Mouse (Mus musculus) embryonic facial prominence, embryonic 14.5 days (tissue): ENCODE measurements around the gene Spata18. TPM values are rescaled to one million over a fixed set of nuclear protein-coding genes. Genes with fewer than 3 reads are reported as not detected.

Experiments used
- ATAC-seq: fragments of 200-750 bp; cut with Nextera tagmentation; 2 replicates; pipeline ENCODE4 v1.8.0; 2017; ENCODE audit warnings: low read depth, moderate number of reproducible peaks, moderate TSS enrichment
- DNase-seq: peaks from one replicate; pipeline ENCODE4 v3.0.0-alpha.2; 2015; ENCODE audit warnings: low spot score
- H3K27ac ChIP-seq: fragments of 300-500 bp; sonication (generic); replicated peaks from 2 replicates; pipeline ENCODE4 v1.5.1; 2014; ENCODE audit warnings: low read depth, mild to moderate bottlenecking, low read length, moderate library complexity
- H3K27me3 ChIP-seq: fragments of 300-500 bp; sonication (generic); replicated peaks from 2 replicates; pipeline ENCODE4 v1.6.1; 2014; ENCODE audit warnings: low read length; ENCODE audit not compliant: control insufficient read depth, insufficient read depth
- H3K36me3 ChIP-seq: fragments of 300-500 bp; sonication (generic); 2 replicates; pipeline ENCODE4 v1.6.1; 2014; ENCODE audit warnings: low read length, mixed read lengths; ENCODE audit not compliant: control insufficient read depth, insufficient read depth
- H3K4me1 ChIP-seq: fragments of 300-500 bp; sonication (generic); 2 replicates; pipeline ENCODE4 v1.6.1; 2014; ENCODE audit warnings: antibody characterized with exemption, low read length; ENCODE audit not compliant: control insufficient read depth, insufficient read depth
- H3K4me2 ChIP-seq: fragments of 300-500 bp; sonication (generic); 2 replicates; pipeline ENCODE4 v1.6.1; 2014; ENCODE audit warnings: low read depth, mild to moderate bottlenecking, low read length, moderate library complexity, mixed read lengths
- H3K4me3 ChIP-seq: fragments of 300-500 bp; sonication (generic); 2 replicates; pipeline ENCODE4 v1.5.1; 2014; ENCODE audit warnings: low read depth, mild to moderate bottlenecking, low read length
- H3K9ac ChIP-seq: fragments of 300-500 bp; sonication (generic); 2 replicates; pipeline ENCODE4 v1.6.1; 2014; ENCODE audit warnings: low read depth, mild to moderate bottlenecking, low read length, moderate library complexity, mixed read lengths
- H3K9me3 ChIP-seq: fragments of 300-500 bp; sonication (generic); 2 replicates; pipeline ENCODE4 v1.6.1; 2016; ENCODE audit warnings: low read length; ENCODE audit not compliant: control insufficient read depth
- WGBS: fragments of 180-500 bp; shearing (Covaris S2); extraction: QIAGEN DNeasy Blood & Tissue Kit; methylation state at CpG from one replicate; pipeline ENCODE4 v1.1.7; 2014; 5-methylcytosine and 5-hydroxymethylcytosine counted together
- polyA plus RNA-seq: library from polyadenylated mRNA; unstranded; fragments of >200 nt; fragmentation: Nextera tagmentation; extraction: Ambion mirVana; gene quantifications from 2 replicates; pipeline ENCODE4 v1.2.1, GENCODE M21; 2014

The Spata18 gene
- polyA plus RNA-seq: 0.63 and 1.1 TPM in 2 replicates

GRCm38 (mm10) chr5:73651061-73651854 is at the start of gene Spata18:
TSS of gene Spata18 (plus strand) at chr5:73651379.
- DNase-seq (no peak), ATAC-seq (no peak)
- no peaks in the 10 kb centered on the region for H3K9me3 ChIP-seq
- peaks cover 60% of the 10 kb centered on the region for H3K27me3 ChIP-seq
- H3K36me3 ChIP-seq: no peaks in the 10 kb centered on the region
- H3K4me3 ChIP-seq: peak within 1 kb of the TSS; percentile 53
- H3K9ac ChIP-seq: peak within 1 kb of the TSS; percentile 51
- WGBS: under 1% methylated on average over 47 of the region's 57 CpGs
- no peak within 1 kb of the TSS for H3K27ac ChIP-seq
- peaks cover 15% of the 10 kb centered on the region; the same call in 1 of the 2 replicates for H3K4me1 ChIP-seq
- peak within 1 kb of the TSS; percentile 97 for H3K4me2 ChIP-seq

DNA sequence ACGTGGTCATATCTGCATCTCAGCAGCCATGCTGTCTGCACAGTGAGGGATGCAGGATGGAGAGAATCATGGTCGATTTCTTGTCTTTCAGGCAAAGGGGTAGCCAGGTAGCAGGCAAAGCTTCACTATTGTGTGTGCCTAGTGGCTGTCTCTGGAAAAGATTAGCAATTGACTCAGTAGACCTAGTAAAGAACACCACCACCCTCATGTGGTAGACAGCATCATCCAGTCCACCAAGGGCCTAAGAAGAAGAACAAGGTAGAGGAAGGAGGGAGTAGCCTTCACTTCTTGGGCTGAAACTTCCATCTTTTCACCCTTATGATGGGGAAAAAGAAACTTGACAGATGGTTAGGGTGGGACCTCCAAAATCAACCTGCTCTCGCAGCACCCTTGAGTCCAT is 48.3 kb upstream of the Spata18 start:
- whole genome bisulfite sequencing: 76% methylated on average over 3 of the region's 3 CpGs

GRCm38 (mm10) chr5:73604542-73604941 is 46.6 kb upstream of the Spata18 start:
- Histone ChIP-seq H3K27ac (no peak overlapping the region), H3K27me3 (no peaks in the 10 kb centered on the region), H3K9me3 (no peaks in the 10 kb centered on the region), H3K4me3 (no peak overlapping the region), H3K9ac (no peak overlapping the region), H3K4me2 (no peak overlapping the region), H3K4me1 (no peaks in the 10 kb centered on the region), H3K36me3 (no peaks in the 10 kb centered on the region)
- DNase-seq (no peak), ATAC-seq (no peak)
- WGBS: 83% methylated on average over 6 of the region's 6 CpGs

More for the DNA sequence above, 48.3 kb upstream of the Spata18 start:
- Histone ChIP-seq H3K9me3 (no peaks in the 10 kb centered on the region), H3K9ac (no peak overlapping the region), H3K4me2 (no peak overlapping the region), H3K4me3 (no peak overlapping the region), H3K36me3 (no peaks in the 10 kb centered on the region), H3K27ac (no peak overlapping the region), H3K4me1 (no peaks in the 10 kb centered on the region), H3K27me3 (no peaks in the 10 kb centered on the region)
- DNase-seq: no peak
- no peak for ATAC-seq

DNA sequence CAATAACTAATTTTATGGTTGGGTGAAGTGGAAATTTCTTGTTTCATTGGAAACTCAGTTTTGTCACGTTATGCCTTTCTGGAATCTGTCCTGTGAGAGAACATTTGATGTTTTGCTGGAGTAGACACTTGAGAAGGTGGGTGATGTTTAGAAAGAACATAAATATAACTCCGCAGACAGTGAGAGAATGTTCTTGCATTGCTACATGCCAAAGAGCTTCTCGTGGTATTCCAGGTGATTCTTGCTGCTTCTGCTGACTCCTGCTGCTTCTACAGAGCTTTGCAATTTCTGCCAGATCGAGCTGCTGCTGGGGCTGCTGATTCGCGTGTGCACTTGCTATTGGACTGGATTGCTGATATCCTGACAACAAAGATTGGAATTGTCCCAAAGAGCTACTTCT is 46.2 kb upstream of the Spata18 start:
- no peak overlapping the region for H3K4me3 ChIP-seq
- 86% methylated on average over 6 of the region's 6 CpGs for WGBS
- no peaks in the 10 kb centered on the region for H3K9me3 ChIP-seq
- H3K4me1 ChIP-seq: no peaks in the 10 kb centered on the region
- no peaks in the 10 kb centered on the region for H3K36me3 ChIP-seq
- H3K27me3 ChIP-seq: no peaks in the 10 kb centered on the region
- H3K9ac ChIP-seq: no peak overlapping the region
- ATAC-seq: no peak
- no peak overlapping the region for H3K27ac ChIP-seq
- DNase-seq: no peak
- no peak overlapping the region for H3K4me2 ChIP-seq

- no peaks in the 10 kb centered on the region for H3K27me3 ChIP-seq
- no peaks in the 10 kb centered on the region for H3K36me3 ChIP-seq
- no peaks in the 10 kb centered on the region for H3K4me1 ChIP-seq
- H3K27ac ChIP-seq: no peak overlapping the region
- no peak overlapping the region for H3K4me3 ChIP-seq
- ATAC-seq (no peak), DNase-seq (no peak)
- no peak overlapping the region for H3K9ac ChIP-seq
- 93% methylated on average over 4 of the region's 4 CpGs for WGBS
- no peak overlapping the region for H3K4me2 ChIP-seq
- H3K9me3 ChIP-seq: no peaks in the 10 kb centered on the region
These were observed 40.1 kb upstream of the Spata18 start for GRCm38 (mm10) chr5:73611071-73611470.

DNA sequence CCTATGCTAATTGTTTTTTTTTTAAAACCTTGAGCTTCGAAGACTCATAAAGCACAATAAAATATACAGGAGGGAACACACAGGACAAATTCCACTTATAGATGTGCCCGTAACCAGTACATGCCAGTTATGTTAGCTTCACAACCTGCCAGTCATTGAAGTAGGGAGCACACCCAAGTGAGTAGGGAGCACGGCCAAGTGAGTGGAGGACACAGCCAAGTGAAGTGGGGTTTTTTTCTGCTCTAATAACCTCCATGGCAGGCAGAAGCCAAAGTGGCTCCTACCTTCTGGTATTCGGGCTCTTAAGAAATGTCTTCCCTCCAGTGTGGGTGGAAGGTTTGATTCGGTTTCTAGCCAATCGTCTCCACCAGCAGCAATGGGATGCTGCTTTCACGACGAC is 37.9 kb upstream of the Spata18 start:
- no peak for ATAC-seq
- H3K9me3 ChIP-seq: no peaks in the 10 kb centered on the region

DNA sequence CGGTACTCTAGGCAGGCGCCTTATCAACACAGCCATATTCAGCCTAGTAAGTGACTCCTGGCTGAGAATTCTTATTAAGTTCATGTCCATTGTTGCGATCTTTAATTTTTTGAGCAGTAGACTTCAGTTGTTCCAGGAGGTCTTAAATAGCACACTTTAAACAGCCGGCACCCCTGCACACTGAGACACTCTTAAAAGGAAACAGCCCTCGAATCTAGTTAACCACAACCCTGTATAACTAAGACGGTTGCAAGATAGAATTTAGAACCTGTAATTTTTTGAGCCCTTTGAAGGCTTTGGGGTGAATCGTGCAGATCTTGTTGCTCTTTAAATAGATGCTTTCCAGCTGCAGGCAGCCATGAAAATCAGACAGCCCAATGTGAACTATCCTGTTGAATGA is 36.0 kb upstream of the Spata18 start:
- H3K9me3 ChIP-seq: no peaks in the 10 kb centered on the region
- H3K27ac ChIP-seq: no peak overlapping the region
- H3K4me1 ChIP-seq: no peaks in the 10 kb centered on the region
- WGBS: 45% methylated on average over 7 of the region's 7 CpGs
- H3K4me2 ChIP-seq: no peak overlapping the region
- no peaks in the 10 kb centered on the region for H3K27me3 ChIP-seq
- no peak overlapping the region for H3K9ac ChIP-seq
- H3K36me3 ChIP-seq: no peaks in the 10 kb centered on the region
- peak; percentile 48 for DNase-seq
- ATAC-seq: no peak
- no peak overlapping the region for H3K4me3 ChIP-seq

More for the DNA sequence above, 37.9 kb upstream of the Spata18 start:
- Histone ChIP-seq H3K4me3 (no peak overlapping the region), H3K9ac (no peak overlapping the region), H3K36me3 (no peaks in the 10 kb centered on the region), H3K27ac (no peak overlapping the region), H3K4me2 (no peak overlapping the region), H3K27me3 (no peaks in the 10 kb centered on the region), H3K4me1 (no peaks in the 10 kb centered on the region)
- 94% methylated on average over 8 of the region's 8 CpGs for WGBS
- DNase-seq: no peak

DNA sequence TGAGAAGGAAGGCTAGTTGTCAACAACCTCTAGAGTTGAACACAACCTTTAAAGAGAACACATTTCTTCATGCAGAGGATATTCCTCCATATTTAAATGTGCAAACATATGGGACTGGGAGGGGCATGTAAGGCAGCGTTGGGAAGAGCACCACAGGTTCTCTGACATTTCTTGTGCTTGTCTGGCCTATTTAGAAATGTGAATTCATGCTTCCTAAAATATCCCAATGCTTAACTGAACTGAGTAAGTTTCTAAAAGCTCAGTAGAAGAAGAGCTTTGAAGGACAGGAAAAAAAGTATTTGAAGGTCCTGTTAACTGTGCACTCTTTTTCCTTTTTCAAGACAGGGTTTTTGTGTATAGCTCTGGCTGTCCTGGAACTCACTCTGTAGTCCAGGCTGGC is 32.2 kb upstream of the Spata18 start:
- 74% methylated on average over 1 of the region's 1 CpGs for WGBS
- ATAC-seq: no peak
- Histone ChIP-seq H3K27ac (no peak overlapping the region), H3K4me2 (no peak overlapping the region), H3K4me3 (no peak overlapping the region), H3K9ac (no peak overlapping the region), H3K36me3 (no peaks in the 10 kb centered on the region), H3K4me1 (no peaks in the 10 kb centered on the region), H3K27me3 (no peaks in the 10 kb centered on the region), H3K9me3 (no peaks in the 10 kb centered on the region)
- no peak for DNase-seq

DNA sequence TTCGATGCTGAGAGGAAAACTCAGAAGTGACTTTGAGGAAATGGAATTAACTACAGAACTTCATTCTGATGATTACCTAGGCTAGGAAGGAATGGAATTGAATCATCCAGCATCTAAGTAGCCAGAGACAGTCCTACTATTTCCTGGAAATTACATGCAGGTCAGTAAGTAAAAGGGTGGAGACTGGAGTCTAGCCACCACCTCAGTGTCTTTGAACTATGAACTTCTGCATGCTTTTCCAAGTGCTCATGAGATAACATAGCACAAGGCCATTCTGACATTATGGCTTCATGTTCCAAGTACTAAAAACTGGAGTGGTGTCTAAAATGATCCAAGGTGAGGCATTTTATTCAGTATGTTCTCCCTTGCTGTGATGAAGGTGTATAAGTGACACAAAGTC is 25.7 kb upstream of the Spata18 start:
- whole genome bisulfite sequencing: 44% methylated on average over 1 of the region's 1 CpGs
- H3K4me2 ChIP-seq: no peak overlapping the region
- no peaks in the 10 kb centered on the region for H3K27me3 ChIP-seq
- no peaks in the 10 kb centered on the region for H3K9me3 ChIP-seq
- H3K9ac ChIP-seq: no peak overlapping the region
- DNase-seq (no peak), ATAC-seq (no peak)
- no peaks in the 10 kb centered on the region for H3K4me1 ChIP-seq
- H3K4me3 ChIP-seq: no peak overlapping the region
- H3K36me3 ChIP-seq: no peaks in the 10 kb centered on the region
- H3K27ac ChIP-seq: no peak overlapping the region
